Mouse (Mus musculus): Measurements from ENCODE around the gene Zpld1. TPM values are rescaled to one million over a fixed set of nuclear protein-coding genes. Genes with fewer than 3 reads are reported as not detected.

The Zpld1 gene
- 0.87 and 0.93 TPM in 2 replicates for polyA plus RNA-seq (2015; fragmentation: Nextera tagmentation; extraction: Ambion mirVana)

DNA sequence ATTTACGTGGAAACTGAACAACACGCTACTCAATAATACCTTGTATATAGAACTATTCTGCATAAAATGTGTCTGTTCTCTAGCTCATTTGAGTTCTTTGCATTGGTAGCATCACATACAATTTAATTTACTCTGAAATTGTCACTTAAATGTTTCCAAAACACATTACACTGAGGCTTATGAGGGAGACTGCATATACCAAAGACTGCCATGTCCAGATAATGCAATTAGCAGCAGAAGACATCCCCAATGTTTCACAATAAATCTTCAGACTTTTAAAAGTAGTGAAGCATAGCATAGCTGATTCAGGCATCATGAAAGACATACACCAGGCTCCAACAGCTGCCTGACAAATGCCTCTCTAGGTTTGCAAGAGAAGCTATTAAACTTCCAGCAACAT is at the start of gene Zpld1:
Gene Zpld1 (minus strand): TSS at position 101 of the 400 bp plus-strand sequence.

